Mouse (Mus musculus) urinary bladder, postnatal 14 days (tissue): Measurements from ENCODE around the gene Lrrc8b.

Experiments used
- DNase-seq: peaks from one replicate; pipeline ENCODE4 v3.0.0; 2021; ENCODE audit warnings: low spot score

The Lrrc8b gene

GRCm38 (mm10) chr5:105415198-105415791, at the start of gene Lrrc8b:
Gene Lrrc8b, plus strand, starts transcription at chr5:105415775.
- DNase-seq: peak; percentile 85

GRCm38 (mm10) chr5:105381482-105381881, 34.1 kb upstream of the Lrrc8b start:
- DNase-seq: no peak

- no peak for DNase-seq
Measured at GRCm38 (mm10) chr5:105390346-105390745, 25.2 kb upstream of the Lrrc8b start.

- DNase-seq: no peak
Measured at GRCm38 (mm10) chr5:105393731-105394130, 21.8 kb upstream of the Lrrc8b start.

DNA sequence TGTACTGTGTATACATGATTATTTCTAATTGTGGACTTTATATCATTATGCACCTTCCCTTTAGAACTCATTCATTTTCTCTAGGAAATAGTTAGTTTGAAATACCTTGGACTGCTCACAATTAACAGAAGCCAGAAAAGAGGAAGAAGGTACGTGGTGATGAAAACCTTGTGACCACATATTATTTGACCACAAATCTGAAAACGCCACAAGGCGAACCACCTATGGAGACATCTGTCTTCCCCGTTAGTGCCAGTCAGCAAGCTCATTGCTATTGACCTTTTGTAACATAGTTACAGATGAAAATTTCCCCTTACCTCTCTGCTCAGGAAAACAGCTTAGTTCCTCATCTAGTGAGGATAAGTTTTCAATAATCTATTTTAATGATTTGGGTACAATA, 20.4 kb upstream of the Lrrc8b start:
- no peak for DNase-seq

DNA sequence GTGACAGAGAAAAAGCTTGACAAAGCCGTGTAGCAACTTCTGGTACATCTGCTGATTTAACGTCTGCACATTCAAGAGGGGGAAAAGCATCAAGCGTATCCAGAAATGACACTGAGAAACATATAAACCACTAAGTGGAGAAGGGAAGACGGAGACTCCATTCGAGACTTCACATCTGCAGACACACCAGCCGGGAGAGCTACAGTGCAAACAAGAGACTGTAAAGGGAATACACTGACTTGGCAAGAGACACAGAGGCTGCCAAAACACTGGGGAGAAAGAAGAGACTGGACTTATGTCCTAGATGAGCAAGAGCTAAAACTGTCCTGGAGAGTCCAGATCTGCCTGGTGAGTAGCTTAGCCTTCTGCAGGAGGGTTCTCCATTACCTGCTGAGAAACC, 16.6 kb upstream of the Lrrc8b start:
- no peak for DNase-seq

- DNase-seq: peak; percentile 65
Measured at GRCm38 (mm10) chr5:105399631-105400423, 15.7 kb upstream of the Lrrc8b start.

- DNase-seq: no peak
Measured at GRCm38 (mm10) chr5:105400424-105401375, 14.9 kb upstream of the Lrrc8b start.

DNA sequence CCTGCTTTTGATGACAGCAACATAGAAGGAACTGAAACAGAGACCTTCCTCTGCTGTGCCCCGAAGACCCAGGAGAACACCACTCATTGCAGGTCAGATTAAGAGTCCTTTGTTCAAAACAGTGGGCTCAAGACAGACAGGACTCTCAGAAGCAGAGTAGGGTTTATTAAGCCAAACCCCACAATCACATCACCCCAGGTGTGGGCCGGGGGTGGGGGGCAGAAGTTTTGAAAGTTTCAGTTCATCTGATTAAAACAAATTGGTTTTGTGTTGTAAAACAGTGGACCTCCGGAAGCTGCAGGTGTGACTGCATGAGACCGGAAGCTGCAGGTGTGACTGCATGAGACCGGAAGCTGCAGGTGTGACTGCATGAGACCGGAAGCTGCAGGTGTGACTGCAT, 14.0 kb upstream of the Lrrc8b start:
- no peak for DNase-seq

- peak; percentile 70 for DNase-seq
Measured at GRCm38 (mm10) chr5:105404961-105405360, 10.6 kb upstream of the Lrrc8b start.

DNA sequence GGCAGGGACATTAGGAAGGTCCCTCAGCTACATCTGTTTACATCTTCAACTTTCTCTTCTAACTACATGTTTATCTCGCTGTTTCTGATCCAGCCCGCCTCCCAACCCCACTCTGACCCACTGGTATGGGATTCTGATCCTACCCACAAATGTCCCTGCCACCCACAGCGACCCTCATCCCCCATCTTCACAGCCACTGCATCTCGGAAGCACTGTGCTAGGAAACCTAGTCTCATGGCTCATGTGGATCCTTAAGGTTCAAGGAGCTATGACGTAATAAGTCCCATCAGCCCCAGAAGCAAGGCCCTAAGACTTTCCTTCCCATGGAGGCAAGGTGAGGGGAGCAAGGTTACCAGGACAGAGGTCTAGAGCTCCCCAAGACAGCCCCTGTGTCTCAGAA, 7.9 kb upstream of the Lrrc8b start:
- DNase-seq: no peak

- no peak for DNase-seq
Measured at GRCm38 (mm10) chr5:105409092-105409491, 6.5 kb upstream of the Lrrc8b start.

DNA sequence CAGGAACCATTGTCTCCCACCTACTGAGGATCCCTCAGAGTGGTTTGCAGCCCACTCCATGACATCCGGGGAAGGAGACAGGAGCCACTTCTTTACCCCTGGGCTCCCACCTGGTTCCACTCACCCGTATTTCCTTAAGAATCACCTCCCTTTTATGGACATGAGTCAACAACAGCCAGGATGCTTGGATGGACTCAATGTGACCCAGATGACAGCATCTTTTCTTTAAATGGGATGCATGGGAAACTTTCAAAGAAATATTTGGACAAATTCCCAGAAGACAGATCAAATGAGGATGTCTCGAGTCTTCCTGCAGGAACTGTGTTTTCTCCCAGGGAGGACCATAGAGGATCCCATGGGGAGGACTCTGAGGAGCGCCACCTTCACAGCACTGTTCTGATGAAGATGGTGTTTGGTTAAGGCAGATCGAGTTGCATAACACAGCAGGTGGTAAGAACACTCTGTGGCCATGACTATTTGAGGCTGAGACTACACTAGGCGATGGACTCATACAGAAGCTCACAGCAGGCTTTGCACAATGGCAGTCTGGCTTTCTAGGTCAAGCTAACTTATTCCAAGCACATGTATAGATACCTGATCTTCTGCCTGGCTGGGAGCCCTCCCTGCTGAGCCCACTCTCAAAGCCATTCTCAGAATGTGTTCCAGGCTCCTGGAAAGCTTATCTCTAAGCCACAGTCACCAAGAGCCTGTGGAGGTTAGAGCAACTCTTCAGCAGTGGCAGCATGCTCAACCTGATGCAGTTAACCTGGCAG, 4.9 kb upstream of the Lrrc8b start:
- DNase-seq: no peak

DNA sequence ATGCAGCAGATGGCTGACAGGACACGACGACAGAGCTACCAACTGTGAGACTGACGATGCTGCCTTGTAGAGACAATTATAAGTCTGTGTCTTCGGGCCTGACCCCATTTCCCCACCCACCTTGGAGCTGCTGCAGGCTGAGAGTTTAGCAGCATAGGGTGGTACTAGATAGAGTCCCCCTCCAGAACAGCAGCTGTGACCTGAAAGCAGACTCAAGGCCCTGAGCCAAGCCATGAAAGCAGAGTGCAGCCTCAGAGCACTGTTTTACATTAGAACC, 4.3 kb upstream of the Lrrc8b start:
- no peak for DNase-seq

GRCm38 (mm10) chr5:105411768-105412167, 3.8 kb upstream of the Lrrc8b start:
- no peak for DNase-seq

DNA sequence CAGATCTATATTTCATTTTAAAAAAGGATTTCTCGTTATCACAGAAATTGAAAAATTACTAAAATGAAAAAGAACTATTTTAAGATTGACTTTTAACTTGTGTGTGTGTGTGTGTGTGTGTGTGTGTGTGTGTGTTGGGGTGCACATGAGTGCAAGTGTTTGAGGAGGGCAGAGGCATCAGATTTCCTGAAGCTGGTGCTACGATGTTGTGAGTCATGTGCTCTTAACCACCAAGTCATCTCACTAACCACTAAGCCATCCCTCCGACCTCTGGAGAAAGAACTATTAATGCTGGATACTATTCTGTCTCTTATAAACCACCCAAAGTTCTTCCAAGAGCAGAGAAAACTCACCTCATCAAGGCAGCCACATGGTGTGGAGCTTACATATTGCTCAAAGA, 2.9 kb upstream of the Lrrc8b start:
- no peak for DNase-seq

- no peak for DNase-seq
Measured at GRCm38 (mm10) chr5:105414341-105415120, 1.0 kb upstream of the Lrrc8b start.

- DNase-seq: peak; percentile 6
Measured at GRCm38 (mm10) chr5:105415951-105416675, 538 bp downstream of the Lrrc8b start.

DNA sequence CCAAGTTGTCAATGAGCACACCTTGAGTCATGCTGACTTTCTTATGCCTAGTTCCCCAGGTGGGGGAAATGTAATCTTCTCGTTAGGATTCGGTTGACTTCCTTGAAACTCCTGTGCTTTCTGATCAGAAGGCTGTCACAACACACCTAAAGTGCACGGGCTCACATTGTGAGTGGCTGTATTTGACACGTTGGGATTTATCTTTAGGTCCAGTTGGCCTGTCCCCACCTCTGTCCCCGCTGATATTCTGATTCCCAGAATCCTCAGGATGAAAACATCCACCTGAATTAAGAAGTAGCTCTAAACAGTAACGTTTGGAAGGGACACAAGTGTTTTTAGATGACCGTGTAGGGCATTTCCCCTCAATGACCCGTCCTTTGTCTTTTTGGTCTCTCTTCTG, 1.6 kb downstream of the Lrrc8b start:
- DNase-seq: no peak

GRCm38 (mm10) chr5:105418364-105418763, 2.8 kb downstream of the Lrrc8b start:
- DNase-seq: no peak

- no peak for DNase-seq
Measured at GRCm38 (mm10) chr5:105418851-105419250, 3.3 kb downstream of the Lrrc8b start.
